Mouse (Mus musculus) myocyte (in vitro differentiated cells): ENCODE data around the gene Cdiptos. TPM values are rescaled to one million over a fixed set of nuclear protein-coding genes. Genes with fewer than 3 reads are reported as not detected.
A peak's percentile ranks its signal among the peaks of the same experiment; 100 is the strongest.

Source experiments
- H3K27me3 ChIP-seq: one replicate; pipeline ENCODE4 v1.6.1; 2011; ENCODE audit not compliant: control insufficient read depth, insufficient read depth, insufficient read length
- H3K36me3 ChIP-seq: one replicate; pipeline ENCODE4 v1.6.1; 2011; ENCODE audit not compliant: control insufficient read depth, insufficient read depth
- H3K4me2 ChIP-seq: one replicate; pipeline ENCODE4 v1.6.1; 2011; ENCODE audit warnings: low read depth, control low read depth
- H3K4me3 ChIP-seq: one replicate; pipeline ENCODE4 v1.5.1; 2011; ENCODE audit warnings: mild to moderate bottlenecking, control low read depth, moderate library complexity
- H3K79me2 ChIP-seq: one replicate; pipeline ENCODE4 v1.6.1; 2011; ENCODE audit not compliant: control insufficient read depth, insufficient read depth
- H3ac ChIP-seq: one replicate; pipeline ENCODE4 v1.6.1; 2011; ENCODE audit not compliant: control insufficient read depth, insufficient read length
- CEBPB ChIP-seq: IDR thresholded peaks from 2 replicates; pipeline ENCODE4 v1.6.1; 2011; ENCODE audit warnings: mild to moderate bottlenecking, moderate library complexity; ENCODE audit not compliant: poor library complexity, insufficient read depth, severe bottlenecking
- E2F4 ChIP-seq: IDR thresholded peaks from one replicate; pipeline ENCODE4 v1.6.1; 2011; ENCODE audit warnings: mild to moderate bottlenecking, control low read depth, moderate library complexity; ENCODE audit not compliant: insufficient read depth
- MAX ChIP-seq: IDR thresholded peaks from one replicate; pipeline ENCODE4 v1.6.1; 2011; ENCODE audit warnings: low read depth, mild to moderate bottlenecking, control low read depth
- MYOD1 ChIP-seq, 3 experiments: IDR thresholded peaks; one replicate each; pipeline ENCODE4 v1.6.1; 2011; ENCODE audit warnings: control low read depth in 2 of 3, low read depth in 2 of 3, mild to moderate bottlenecking in 2 of 3, moderate library complexity in 1 of 3; ENCODE audit not compliant: insufficient read length in 2 of 3, control insufficient read depth in 1 of 3
- MYOG ChIP-seq, 3 experiments: IDR thresholded peaks; one replicate each; pipeline ENCODE4 v1.6.1; 2011; ENCODE audit warnings: control low read depth in 2 of 3, low read depth in 2 of 3, mild to moderate bottlenecking in 2 of 3; ENCODE audit not compliant: insufficient read length in 2 of 3, control insufficient read depth in 1 of 3, insufficient read depth in 1 of 3
- POLR2A ChIP-seq: IDR thresholded peaks from one replicate; pipeline ENCODE4 v1.6.1; 2011; ENCODE audit warnings: low read depth, mild to moderate bottlenecking, control low read depth, moderate library complexity; ENCODE audit not compliant: insufficient read length
- POLR2AphosphoS2 ChIP-seq: IDR thresholded peaks from one replicate; pipeline ENCODE4 v1.6.1; 2011; ENCODE audit warnings: low read depth, control low read depth; ENCODE audit not compliant: insufficient read length
- REST ChIP-seq: IDR thresholded peaks from one replicate; pipeline ENCODE4 v1.6.1; 2011; ENCODE audit warnings: mild to moderate bottlenecking, control low read depth, moderate library complexity; ENCODE audit not compliant: insufficient read depth, insufficient read length
- SRF ChIP-seq: IDR thresholded peaks from one replicate; pipeline ENCODE4 v1.6.1; 2011; ENCODE audit warnings: low read depth; ENCODE audit not compliant: control insufficient read depth, insufficient read length
- TCF12 ChIP-seq: IDR thresholded peaks from one replicate; pipeline ENCODE4 v1.6.1; 2011; ENCODE audit warnings: mild to moderate bottlenecking, control low read depth; ENCODE audit not compliant: poor library complexity, insufficient read depth, severe bottlenecking
- TCF3 ChIP-seq: IDR thresholded peaks from one replicate; pipeline ENCODE4 v1.6.1; 2011; ENCODE audit warnings: low read depth, control low read depth; ENCODE audit not compliant: insufficient read length
- USF1 ChIP-seq: IDR thresholded peaks from one replicate; pipeline ENCODE4 v1.6.1; 2011; ENCODE audit warnings: low read depth, mild to moderate bottlenecking, control low read depth, moderate library complexity
- polyA plus RNA-seq: library from polyadenylated mRNA; unstranded; fragments of >200 nt; fragmentation: generic; extraction: Trizol; gene quantifications from one replicate; pipeline ENCODE4 v1.2.1, GENCODE M21; 2012; ENCODE audit warnings: missing spikeins

Gene Cdiptos
- polyA plus RNA-seq, 1 experiment: 0.18 TPM

DNA sequence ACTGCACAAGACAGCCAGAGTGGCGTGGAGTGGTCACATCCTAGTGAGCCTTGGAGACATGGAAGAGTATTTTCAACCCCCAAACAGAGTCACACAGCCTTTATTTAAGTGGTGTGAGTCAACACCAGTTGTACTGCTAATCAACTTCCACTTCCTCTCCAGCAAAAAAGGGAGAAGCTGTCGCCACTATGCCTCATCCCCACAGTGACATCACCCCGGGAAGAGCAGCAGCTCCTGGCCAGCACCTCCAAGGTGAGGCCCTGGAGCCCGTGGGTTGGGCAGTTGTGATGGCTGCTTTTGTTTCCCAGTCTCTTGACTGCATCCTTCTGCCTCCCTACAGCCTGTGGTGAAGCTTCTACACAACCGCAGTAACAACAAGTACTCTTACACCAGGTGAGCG is 34.7 kb downstream of the Cdiptos start:
- Histone ChIP-seq H3K4me2 (no peak overlapping the region), H3ac (no peak overlapping the region), H3K79me2 (no peaks in the 10 kb centered on the region), H3K4me3 (no peak overlapping the region), H3K36me3 (peaks cover 9% of the 10 kb centered on the region), H3K27me3 (no peaks in the 10 kb centered on the region)
- TF ChIP-seq MYOG (IDR thresholded peaks at IDR 0.05; ENCODE audit: control insufficient read depth in 1 of 3, insufficient read depth in 1 of 3, insufficient read length in 2 of 3, low read depth in 2 of 3) (no peak), TCF3 (no peak), E2F4 (no peak)

DNA sequence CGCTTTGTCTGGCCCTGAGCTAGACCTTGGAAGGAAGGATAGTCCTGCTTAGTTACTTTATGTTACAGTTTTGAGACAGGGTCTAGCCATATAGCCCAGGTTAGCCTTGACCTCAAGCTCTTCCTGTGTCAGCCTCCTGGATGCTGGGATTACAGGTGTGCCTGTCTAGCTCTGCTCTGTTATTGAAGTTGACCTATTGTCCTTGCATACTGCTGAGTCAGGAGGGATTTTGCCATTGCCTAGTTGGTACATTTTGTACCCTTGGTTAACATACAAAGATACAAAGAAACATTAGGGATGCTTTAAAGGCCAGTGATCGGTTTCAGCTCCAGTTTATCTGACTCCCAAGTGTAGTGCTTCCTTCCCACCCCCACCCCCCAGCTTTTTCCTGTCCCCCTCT is 43.2 kb downstream of the Cdiptos start:
- H3K4me3 ChIP-seq: no peak overlapping the region
- peaks cover 6% of the 10 kb centered on the region for H3K36me3 ChIP-seq
- H3ac ChIP-seq: no peak overlapping the region
- H3K27me3 ChIP-seq: no peaks in the 10 kb centered on the region
- H3K4me2 ChIP-seq: no peak overlapping the region
- TF ChIP-seq TCF12 (no peak), MYOD1 (IDR thresholded peaks at IDR 0.05; ENCODE audit: control insufficient read depth in 1 of 3, insufficient read length in 2 of 3, low read depth in 2 of 3) (no peak), TCF3 (no peak), POLR2AphosphoS2 (no peak), SRF (no peak), POLR2A (no peak)
- no peaks in the 10 kb centered on the region for H3K79me2 ChIP-seq

DNA sequence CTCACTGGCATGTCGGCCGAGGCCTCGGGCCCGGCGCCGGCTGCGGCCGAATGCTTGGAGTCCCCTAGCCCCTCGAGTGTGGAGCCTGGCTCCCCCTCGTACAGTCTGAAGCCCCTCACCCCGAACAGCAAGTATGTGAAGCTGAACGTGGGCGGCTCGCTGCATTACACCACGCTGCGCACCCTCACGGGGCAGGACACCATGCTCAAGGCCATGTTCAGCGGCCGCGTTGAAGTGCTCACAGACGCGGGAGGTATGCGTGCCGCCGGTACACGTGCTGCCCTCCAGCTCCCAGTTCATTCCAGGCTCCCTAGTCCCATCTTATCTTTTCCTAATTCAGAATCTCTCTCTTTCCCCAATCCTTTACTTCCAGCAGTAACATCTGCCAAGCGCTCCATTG is 46.9 kb downstream of the Cdiptos start:
- Histone ChIP-seq H3K4me3 (peak overlapping the region; percentile 65), H3K36me3 (no peaks in the 10 kb centered on the region), H3K79me2 (no peaks in the 10 kb centered on the region), H3ac (peak overlapping the region; percentile 64), H3K4me2 (peak overlapping the region; percentile 99), H3K27me3 (no peaks in the 10 kb centered on the region)
- TF ChIP-seq REST (no peak), POLR2AphosphoS2 (no peak), MAX (no peak), MYOG (IDR thresholded peaks at IDR 0.05; ENCODE audit: control insufficient read depth in 1 of 3, insufficient read depth in 1 of 3, insufficient read length in 2 of 3, low read depth in 2 of 3) (no peak), E2F4 (no peak), TCF12 (no peak), TCF3 (no peak), CEBPB (no peak), POLR2A (no peak), SRF (no peak), MYOD1 (IDR thresholded peaks at IDR 0.05; ENCODE audit: control insufficient read depth in 1 of 3, insufficient read length in 2 of 3, low read depth in 2 of 3) (no peak)

DNA sequence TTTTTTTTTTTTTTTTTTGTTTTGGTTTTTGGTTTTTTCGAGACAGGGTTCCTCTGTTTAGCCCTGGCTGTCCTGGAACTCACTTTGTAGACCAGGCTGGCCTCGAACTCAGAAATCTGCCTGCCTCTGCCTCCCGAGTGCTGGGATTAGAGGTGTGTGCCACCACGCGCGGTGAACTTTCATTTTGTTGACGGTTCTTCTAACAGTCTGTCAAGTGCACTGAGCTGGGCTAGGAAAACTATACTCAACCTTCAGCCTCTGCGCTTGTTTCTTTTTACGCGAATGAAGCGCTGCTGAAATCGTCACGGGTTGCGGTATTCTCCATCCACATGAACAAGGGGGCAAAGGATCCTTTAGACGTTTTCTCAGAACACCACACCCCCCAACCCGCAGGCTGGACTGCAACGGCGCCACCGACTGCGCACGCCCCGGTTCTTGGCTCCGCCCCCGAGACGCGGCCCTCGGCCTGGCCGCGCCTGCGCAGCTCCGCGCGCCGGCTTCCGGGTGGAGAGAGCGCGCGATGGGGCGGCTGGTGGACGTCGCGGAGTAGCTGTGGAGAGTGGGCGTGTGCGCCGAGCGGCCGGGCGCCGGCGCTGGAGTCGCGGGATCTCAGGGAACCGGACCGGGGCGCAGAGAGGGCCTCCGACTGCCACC is 47.4 kb downstream of the Cdiptos start, which contains the start of gene Kctd13:
Gene Kctd13 (plus strand): TSS at position 496 of the 654 bp plus-strand sequence.
- Histone ChIP-seq H3ac (peak within 1 kb of the TSS; percentile 64), H3K36me3 (no peaks in the 10 kb centered on the region), H3K4me2 (peak within 1 kb of the TSS; percentile 99), H3K79me2 (no peaks in the 10 kb centered on the region), H3K27me3 (no peaks in the 10 kb centered on the region), H3K4me3 (peak within 1 kb of the TSS; percentile 65)
- no peak for TF ChIP-seq USF1
- peak; percentile 67 for TF ChIP-seq POLR2A
- TF ChIP-seq TCF3: no peak
- peak in 1 of 3 experiments; percentile 1 for TF ChIP-seq MYOD1 (IDR thresholded peaks at IDR 0.05; ENCODE audit: control insufficient read depth in 1 of 3, insufficient read length in 2 of 3, low read depth in 2 of 3)
- TF ChIP-seq MYOG (IDR thresholded peaks at IDR 0.05; ENCODE audit: control insufficient read depth in 1 of 3, insufficient read depth in 1 of 3, insufficient read length in 2 of 3, low read depth in 2 of 3): no peak
- peak; percentile 68 for TF ChIP-seq POLR2AphosphoS2
- TF ChIP-seq SRF: no peak

DNA sequence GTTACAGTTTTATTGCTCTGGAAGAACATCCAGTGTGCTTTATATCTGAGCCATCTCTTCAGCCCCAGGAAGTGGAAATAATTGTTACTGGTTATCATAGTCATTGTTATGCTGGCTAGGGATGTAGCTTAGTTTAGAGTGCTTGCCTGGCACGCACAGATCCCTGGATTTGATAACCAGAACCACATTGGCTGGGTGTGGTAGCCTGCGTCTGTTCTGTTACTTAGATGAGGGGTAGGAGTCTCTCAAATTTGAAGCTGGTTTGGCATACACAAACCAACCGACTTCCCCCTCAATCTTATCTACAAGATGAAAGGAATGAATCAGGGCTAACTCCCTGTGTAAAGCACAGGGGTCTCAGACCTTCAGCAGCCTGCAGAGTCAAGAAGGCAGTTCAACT is 49.6 kb downstream of the Cdiptos start:
- Histone ChIP-seq H3K79me2 (no peaks in the 10 kb centered on the region), H3K4me2 (no peak overlapping the region), H3ac (no peak overlapping the region), H3K36me3 (no peaks in the 10 kb centered on the region), H3K27me3 (no peaks in the 10 kb centered on the region), H3K4me3 (no peak overlapping the region)
- TF ChIP-seq MAX: no peak

DNA sequence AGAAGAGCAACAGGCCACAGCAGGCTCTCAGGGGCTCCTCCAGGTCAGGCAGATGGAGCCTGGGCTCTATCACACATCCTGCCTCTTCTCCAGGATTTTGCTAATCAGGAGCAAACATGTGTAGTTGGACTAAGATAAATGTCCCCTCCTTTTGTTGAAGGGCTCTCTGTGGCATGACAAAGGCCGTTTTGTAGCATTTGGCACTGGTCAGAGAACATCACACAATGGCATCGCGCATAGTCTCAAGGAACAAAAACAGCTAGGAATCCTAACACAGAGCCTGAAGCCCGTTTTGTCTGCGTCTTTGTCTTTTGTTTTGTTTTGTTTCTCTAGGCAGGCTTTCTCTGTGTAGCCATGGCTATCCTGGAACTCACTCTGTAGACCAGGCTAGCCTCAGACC is 51.9 kb downstream of the Cdiptos start:
- Histone ChIP-seq H3K27me3 (no peaks in the 10 kb centered on the region), H3K4me3 (no peak overlapping the region), H3K4me2 (no peak overlapping the region), H3K79me2 (no peaks in the 10 kb centered on the region), H3ac (no peak overlapping the region), H3K36me3 (no peaks in the 10 kb centered on the region)
- TF ChIP-seq MYOG (IDR thresholded peaks at IDR 0.05; ENCODE audit: control insufficient read depth in 1 of 3, insufficient read depth in 1 of 3, insufficient read length in 2 of 3, low read depth in 2 of 3) (no peak), POLR2A (no peak), TCF3 (no peak), REST (no peak), MAX (no peak)
